Mouse (Mus musculus): ENCODE data around the gene Dock7. TPM values are rescaled to one million over a fixed set of nuclear protein-coding genes. Genes with fewer than 3 reads are reported as not detected.

Dock7 gene
- total RNA-seq (2017): 2.0 and 4.9 TPM in 2 replicates

DNA sequence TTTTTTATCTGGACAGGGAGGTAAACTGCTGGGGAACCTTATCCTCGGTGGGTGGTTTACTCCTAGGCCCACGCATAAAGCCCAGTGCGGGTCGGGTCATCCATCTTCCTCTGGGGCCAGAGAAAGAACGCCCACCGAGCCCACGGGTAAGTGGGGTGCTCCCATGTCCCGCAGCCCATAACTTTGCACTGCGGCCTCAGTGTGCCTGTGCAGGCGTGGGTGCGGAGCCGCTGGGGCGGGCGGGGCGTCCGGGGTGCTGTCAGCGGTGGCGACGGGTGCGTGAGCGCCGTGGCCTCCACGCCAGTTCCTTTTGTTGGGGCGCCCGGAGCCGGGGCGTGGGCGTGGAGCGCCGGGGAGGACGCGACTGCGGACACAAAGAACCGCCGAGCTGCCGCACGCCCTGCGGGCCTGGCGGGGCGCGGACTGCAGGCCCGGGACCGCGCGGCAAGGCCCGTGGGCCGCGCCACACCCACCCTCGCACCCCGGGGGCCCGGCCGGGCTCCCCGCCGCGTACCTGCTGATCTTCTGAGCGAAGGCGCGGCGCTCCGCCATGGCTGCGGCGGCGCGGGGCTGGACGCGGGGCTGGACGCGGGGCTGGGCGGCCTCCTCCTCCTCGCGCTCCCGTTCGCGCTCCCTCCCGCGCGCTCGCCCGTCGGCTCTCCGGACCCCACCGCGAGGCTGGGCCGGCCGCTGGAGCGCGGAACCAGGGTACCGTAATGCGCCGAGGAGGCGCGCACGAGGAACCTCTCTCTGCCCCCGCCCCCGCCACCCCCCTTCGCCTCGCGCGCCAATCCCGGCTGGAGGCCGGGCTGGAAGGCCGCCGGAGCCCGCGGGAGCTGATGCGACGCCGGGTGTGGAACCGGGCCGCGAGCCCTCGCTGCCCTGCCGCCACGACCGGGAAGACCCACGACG, at the start of gene Dock7:
TSS of gene Dock7 (minus strand) at position 705 of the 912 bp plus-strand sequence.
- ATAC-seq (ENCODE audit: extremely low read depth, insufficient number of reproducible peaks, low FRiP score, poor library complexity, severe bottlenecking): no peak

DNA sequence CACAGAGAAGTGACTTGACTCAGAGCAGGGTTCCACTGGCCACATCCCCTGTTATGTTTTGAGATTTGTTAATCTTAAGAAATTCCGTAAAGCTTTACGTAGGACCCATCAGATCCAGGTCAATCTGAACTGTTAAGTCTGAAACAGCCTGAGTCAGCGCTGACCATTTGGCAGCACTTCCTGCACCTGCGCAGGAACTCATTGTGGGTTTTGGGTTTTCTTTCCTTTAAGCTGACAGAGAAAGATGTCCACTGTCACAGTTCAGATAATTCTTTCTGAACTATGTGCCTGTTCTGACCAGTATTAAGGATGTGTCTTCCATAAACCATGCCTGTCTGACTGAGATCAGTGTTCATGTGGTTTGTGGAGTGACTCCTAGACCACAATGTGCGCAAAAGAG, 48.2 kb upstream of the Dock7 start:
- no peak for ATAC-seq (ENCODE audit: extremely low read depth, insufficient number of reproducible peaks, low FRiP score, poor library complexity, severe bottlenecking)

DNA sequence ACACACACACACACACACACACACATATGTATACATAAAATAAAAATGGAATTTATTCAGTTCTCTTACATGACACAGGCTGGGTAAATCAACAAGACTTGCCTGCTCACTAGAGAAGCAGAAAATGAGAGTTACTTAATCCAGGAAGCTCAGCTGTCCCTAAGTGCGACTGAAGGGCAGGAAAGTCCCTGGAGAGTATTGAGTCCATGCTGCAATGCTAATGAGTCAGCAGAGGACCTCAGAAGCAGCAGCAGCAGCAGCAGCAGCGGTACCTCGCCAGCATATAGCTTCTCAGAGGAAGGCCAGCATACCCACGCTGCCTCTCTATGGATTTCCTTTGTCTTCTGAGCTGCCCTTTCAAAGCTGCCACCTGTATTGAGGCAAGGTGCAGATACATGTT, 42.8 kb upstream of the Dock7 start:
- no peak for ATAC-seq (ENCODE audit: extremely low read depth, insufficient number of reproducible peaks, low FRiP score, poor library complexity, severe bottlenecking)

DNA sequence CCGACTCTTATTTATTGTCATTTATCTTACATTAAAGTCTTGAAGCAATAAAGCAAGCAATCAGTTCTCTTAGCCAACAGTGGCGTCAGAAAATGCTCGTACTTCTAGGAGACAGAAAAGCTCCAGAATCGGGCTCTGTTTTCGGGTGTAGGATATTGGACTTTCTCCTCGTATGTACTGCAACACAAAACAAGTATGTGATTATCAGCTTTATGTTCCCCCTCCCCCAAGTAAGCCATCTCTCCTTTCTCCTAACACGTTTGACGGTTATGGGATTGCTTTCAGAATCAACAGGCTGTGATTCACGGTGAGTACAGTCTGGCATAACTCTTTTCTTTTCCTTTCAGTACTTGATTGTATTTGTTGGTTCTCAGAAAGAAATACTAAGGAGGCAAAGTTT, 42.3 kb upstream of the Dock7 start:
- no peak for ATAC-seq (ENCODE audit: extremely low read depth, insufficient number of reproducible peaks, low FRiP score, poor library complexity, severe bottlenecking)

DNA sequence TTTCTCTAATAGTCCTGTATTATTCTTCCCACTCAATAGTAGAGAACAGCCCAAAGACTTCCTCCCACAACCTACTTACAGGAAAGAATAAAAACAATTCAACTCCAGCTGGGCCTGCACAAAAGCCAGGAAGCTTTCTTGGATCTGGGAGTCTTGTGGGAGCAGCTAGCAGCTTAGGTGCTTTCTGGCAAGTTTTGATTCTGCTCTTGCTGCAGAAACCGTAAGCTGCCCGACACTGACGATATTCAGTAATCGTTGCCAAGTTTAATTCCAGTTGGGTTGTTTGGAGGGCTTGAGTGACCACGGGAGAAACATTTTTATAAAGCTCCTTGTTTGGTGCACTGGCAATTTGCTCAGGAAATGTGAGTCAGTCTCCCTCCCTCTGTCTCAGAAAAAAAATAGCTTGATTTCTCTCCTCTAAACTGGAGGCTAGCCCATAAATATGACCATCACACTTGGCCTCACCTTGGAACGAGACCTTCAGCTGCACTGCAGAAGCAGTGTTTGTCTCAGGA, 40.8 kb upstream of the Dock7 start:
- ATAC-seq (ENCODE audit: extremely low read depth, insufficient number of reproducible peaks, low FRiP score, poor library complexity, severe bottlenecking): no peak

DNA sequence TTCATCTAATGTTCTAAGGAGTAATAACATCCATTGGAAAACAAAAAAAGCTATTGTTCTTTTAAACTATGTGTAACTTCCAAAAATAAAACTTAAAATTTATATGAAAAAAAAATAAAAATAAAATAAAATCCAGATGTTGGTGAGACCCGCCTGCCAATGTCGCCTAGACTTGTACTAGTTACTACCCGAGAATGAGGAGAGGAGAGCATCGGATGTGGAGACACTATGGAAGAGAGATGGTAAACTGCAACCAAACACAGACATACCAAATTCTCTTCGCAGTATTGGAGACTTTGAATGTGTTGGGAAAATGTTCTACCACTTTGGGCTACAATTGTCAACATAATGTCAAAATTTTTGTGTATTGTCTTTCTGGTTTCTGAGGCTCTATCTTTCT, 40.2 kb upstream of the Dock7 start:
- ATAC-seq (ENCODE audit: extremely low read depth, insufficient number of reproducible peaks, low FRiP score, poor library complexity, severe bottlenecking): no peak

DNA sequence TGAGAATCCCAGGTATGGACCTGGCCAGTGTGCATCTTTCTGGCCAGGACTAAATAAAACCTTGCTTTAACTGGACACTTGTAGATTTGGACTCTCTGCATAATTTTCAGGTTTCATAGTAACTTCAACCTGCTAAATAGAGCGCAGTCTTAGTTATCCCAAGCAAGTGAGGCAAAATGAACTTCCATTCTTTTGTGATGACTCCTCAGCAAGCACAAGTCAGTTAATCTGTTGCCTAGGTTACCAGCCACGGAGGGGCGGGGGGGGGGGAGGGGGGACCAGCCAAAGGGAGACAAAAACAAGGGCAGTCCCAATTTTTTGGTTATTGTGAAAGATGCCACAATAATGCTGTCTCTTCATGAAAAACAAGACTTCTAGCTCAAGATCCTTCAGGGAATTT, 39.7 kb upstream of the Dock7 start:
- ATAC-seq (ENCODE audit: extremely low read depth, insufficient number of reproducible peaks, low FRiP score, poor library complexity, severe bottlenecking): no peak

DNA sequence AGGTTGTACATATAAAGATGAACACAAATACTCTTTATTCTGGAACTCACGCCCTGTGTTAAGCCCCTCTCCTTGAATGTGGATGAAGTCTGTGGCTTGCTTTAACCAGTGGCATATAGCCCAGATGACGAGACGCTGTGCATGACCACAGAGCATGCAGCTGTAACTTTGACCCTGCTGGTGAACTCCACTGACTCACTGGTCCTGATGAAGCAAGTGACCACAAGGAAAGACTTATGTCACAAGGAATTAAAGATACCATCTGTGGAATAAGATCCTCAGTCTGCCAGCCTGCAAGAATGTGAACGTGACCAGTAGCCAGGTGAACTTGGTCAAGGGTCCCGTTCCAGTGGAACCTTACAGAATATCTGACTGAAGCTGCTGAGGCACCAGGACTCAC, 37.8 kb upstream of the Dock7 start:
- ATAC-seq (ENCODE audit: extremely low read depth, insufficient number of reproducible peaks, low FRiP score, poor library complexity, severe bottlenecking): no peak

DNA sequence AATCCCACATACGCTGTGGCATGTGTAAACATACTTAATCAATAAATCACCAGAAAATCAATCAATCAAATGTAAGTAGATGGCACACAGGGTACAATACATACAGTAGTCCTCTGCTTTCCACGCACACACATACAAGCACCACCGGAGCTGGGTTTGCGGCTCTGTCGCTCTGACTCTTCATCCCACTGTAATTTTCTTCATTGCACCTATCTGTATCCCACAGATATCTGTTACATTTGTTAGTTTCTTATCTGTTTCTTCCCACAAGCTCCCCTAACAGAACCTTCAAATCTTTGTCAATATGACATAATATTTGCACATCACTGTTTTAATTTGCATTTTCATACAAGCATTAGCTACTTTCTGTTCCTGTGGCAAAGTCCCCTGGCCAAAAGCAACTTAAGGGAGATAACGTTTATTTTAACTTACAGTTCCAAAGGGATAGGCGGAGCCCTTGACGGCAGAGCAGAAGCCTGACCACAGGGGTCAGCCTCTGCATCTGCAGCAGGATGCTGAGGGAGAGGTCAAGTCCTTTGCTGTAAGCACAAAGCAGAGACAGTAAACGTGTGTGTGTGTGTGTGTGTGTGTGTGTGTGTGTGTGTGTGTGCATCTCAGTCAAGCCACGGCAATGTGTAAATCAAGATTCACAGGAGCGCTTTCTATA, 36.1 kb upstream of the Dock7 start:
- ATAC-seq (ENCODE audit: extremely low read depth, insufficient number of reproducible peaks, low FRiP score, poor library complexity, severe bottlenecking): no peak

DNA sequence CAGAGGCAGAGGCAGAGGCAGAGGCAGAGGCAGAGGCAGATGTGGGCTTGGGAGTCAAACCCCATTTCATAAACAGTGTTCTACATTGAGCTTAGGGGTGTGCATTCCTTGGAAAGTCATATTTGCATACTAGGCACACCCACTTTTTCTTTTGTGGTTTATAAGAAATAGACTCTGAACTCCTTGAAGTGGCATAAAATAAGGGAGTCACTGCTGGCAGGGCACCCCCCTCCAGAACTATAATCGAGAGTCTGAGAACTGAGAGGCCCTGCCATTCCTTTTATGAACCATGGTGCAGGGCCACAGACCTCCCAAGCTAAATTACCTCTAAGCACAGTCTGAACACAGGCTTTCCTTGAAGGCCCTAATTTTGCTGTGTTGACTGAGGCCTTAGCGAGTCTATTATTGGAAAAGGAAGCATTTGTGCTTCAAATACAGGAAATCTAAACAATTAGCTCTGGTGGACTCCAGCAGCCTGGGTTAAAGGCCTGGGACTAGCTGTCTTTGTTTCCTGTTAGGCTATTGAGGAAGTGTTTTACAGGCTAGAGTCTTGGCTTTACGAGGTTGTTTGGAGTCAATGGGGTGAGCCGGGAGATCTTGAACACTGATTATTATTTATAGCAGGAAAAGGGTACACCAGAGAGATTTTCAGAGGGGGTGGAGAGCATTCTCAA, 31.3 kb upstream of the Dock7 start:
- ATAC-seq (ENCODE audit: extremely low read depth, insufficient number of reproducible peaks, low FRiP score, poor library complexity, severe bottlenecking): no peak

DNA sequence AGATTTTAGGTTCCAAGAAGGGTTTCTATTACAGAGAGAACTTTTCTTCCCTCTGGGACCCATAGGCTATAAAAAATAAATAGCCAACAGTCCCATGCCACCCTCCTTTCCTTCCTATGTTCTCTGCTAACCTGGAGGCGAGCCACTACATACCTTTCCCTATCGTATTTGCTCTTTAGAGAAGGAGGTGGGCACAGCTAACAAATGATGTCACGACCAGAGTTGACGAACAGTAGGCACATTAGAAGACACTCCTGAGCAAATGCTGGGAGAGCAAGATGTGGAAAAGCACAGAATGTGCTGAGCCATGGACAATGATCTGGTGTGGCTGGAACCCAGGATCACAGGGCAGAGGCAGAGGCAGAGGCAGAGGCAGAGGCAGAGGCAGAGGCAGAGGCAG, 30.7 kb upstream of the Dock7 start:
- no peak for ATAC-seq (ENCODE audit: extremely low read depth, insufficient number of reproducible peaks, low FRiP score, poor library complexity, severe bottlenecking)

DNA sequence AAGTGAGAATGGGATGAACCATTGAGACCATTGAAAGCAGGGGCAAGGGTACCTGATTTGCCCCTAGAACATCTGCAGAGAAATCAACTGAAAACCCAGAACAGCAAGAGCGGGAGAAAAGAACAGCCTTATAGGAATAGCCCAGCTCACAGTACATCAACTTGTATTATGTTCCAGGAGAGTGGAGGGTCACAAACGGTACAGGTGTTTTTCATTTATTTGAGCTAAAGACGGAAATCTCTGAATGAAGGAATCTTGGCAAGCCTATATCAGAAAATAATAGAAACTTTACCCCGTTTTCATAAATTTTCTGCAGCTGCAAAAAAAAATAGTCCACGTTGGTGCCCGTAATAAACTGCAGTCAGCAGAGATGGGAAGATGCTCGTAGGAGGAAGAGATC, 22.6 kb upstream of the Dock7 start:
- no peak for ATAC-seq (ENCODE audit: extremely low read depth, insufficient number of reproducible peaks, low FRiP score, poor library complexity, severe bottlenecking)

DNA sequence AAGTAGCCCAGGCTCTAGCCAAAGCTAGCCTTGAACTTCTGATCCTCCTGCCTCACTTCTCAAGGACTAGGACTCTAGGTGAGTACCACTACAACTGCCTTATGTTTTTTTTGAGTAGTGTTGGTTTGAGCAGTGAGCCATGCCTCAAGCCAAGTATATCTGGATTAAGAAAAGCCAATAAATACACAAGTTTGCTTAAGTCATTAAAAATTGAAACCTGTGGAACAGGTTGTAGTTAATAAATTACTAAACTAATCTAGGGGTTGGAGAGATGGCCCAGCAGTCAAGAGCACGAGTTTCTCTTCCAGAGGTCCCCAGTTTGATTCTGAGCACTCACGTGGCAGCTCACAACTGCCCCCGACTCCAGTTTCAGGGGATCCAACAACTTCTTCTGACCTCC, 20.9 kb upstream of the Dock7 start:
- no peak for ATAC-seq (ENCODE audit: extremely low read depth, insufficient number of reproducible peaks, low FRiP score, poor library complexity, severe bottlenecking)

DNA sequence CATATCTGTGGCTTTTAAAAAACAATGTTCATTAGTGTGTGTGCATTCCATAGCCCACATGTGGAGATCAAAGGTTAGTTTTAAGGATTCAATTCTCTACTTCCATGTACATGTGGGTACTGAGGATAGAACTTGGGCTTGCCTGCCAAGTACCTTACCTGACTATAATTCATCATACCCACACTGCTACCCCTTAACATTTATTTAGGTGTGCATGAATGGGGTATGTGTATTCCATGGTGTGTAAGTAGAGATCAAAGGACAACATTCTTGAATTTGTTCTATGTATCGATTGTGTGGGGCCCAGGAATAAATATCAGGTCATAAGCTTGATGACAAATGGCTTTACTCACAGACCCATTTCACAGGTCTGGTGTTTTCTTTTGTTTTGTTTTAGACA, 20.5 kb upstream of the Dock7 start:
- no peak for ATAC-seq (ENCODE audit: extremely low read depth, insufficient number of reproducible peaks, low FRiP score, poor library complexity, severe bottlenecking)

DNA sequence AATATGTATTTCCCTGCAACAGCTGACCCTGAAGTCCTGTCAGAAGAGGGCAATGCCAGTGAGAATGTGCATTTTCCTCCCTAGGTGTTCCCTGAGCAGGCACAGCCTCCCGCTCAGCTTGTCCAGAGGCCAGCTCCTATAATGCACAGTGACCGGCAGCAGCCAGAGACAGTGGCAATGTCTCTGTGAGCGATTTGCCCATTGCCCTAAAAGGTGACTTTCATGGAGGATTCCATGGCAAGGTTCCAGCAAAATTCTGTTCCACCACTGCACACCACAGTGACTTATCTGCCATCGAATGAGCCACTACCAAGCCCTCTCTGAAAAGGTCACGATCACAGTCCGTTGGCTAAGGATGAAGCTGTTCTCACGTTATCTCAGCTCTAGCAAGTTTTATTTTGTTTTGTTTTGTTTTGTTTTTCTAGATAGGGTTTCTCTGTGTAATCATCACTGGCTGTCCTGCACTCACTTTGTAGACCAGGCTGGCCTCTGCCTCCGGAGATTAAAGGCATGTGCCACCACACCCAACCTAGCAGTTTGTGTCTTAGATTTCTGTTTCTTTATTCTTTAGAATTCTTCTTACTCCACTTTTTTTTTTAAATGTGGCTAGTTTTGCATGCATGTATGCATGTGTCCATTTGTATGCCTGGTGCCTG, 17.4 kb upstream of the Dock7 start:
- no peak for ATAC-seq (ENCODE audit: extremely low read depth, insufficient number of reproducible peaks, low FRiP score, poor library complexity, severe bottlenecking)

DNA sequence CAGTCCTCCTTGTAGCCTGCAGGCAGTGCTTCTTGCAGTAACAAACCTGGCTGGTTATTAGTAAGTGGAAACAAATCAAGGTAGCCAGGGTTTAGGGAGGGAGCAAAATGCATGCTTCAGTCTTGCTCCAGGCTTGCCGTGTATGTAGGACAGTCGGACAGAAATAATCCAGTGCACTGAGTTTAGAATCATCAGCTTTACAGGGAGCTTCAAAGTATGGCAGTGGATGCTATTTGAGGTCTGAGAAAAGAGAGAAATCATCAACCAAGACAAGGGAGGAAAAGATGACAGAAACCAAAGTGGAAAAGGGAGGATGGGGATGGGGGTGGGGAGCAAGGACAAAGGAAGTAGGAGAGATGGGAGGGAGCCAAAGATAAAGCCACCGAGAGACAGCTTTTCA, 13.8 kb upstream of the Dock7 start:
- no peak for ATAC-seq (ENCODE audit: extremely low read depth, insufficient number of reproducible peaks, low FRiP score, poor library complexity, severe bottlenecking)

DNA sequence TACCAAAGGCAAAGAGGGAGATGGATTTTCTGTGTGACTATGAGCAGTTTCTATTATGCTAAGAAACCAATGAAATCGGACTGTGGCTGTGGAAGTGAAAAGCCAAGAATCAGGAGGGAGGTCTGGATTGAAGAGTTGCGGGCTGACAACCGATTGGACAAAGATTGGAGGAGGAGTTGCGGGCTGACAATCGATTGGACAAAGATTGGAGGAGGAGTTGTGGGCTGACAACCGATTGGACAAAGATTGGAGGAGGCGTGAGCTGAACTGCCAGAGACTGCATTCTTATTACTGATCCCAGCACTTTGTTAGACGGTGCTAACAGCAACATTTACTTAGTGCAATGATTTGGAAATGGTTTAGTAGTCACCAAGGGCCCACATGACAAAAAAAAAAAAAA, 12.6 kb upstream of the Dock7 start:
- no peak for ATAC-seq (ENCODE audit: extremely low read depth, insufficient number of reproducible peaks, low FRiP score, poor library complexity, severe bottlenecking)

DNA sequence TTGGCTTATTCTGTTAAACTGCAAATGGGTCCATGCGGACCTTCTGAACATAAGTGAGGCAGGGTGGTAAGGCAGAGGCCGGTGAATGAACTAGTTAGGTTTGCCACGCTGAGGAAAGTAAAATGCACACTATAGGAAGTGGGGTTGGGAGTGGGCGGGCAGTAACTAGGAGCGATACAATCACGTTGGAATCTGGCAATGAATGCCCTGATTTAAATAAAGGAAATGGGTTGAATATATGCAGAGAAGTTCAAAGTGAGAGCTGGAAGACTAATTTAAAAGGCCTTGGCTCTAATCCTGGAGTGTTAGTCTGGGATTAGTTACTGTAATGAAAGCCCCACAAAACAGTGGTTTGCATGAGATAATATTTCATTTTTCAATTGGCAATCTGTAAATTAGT, 12.0 kb upstream of the Dock7 start:
- ATAC-seq (ENCODE audit: extremely low read depth, insufficient number of reproducible peaks, low FRiP score, poor library complexity, severe bottlenecking): no peak

DNA sequence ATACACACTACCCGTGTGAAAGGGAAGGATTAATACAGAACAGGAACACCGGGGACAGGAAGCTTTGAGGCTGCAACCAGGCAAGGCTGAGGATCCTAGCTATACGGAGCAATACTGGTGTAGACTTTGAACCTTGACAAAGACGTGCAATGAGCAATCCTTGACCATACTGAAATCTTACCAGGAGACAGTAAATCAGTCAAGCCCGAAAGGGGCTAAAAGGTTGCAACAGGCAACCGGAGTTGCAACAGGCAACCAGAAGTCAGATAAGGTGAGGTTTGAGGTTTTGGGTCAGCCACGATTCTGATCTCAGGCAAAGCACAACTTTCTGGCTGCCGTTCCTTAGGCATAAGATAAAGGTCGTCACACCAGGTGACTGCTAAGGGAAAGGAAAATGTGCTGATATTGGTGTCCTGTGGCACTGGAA, 10.5 kb upstream of the Dock7 start:
- no peak for ATAC-seq (ENCODE audit: extremely low read depth, insufficient number of reproducible peaks, low FRiP score, poor library complexity, severe bottlenecking)
